Mouse (Mus musculus) cortical plate, adult 2 months (tissue): ENCODE results near the gene Rasl10b.

Experiments used
- CTCF ChIP-seq: fragments of 200-500 bp; IDR thresholded peaks from 2 replicates; pipeline ENCODE4 v1.5.1; 2011; ENCODE audit warnings: mild to moderate bottlenecking, control low read depth, low read length; ENCODE audit not compliant: insufficient read depth; ENCODE audit errors: extremely low read depth
- POLR2A ChIP-seq: fragments of 200-500 bp; IDR thresholded peaks from 2 replicates; pipeline ENCODE4 v1.6.1; 2011; ENCODE audit warnings: mild to moderate bottlenecking, low read length, control low read depth; ENCODE audit not compliant: insufficient read depth; ENCODE audit errors: extremely low read depth

- TF ChIP-seq CTCF (no peak), POLR2A (no peak)
Observed at GRCm38 (mm10) chr11:83451281-83451680, 42.3 kb downstream of the Rasl10b start.
